Mouse (Mus musculus) limb, embryonic 15.5 days (tissue): ENCODE results near the gene Gm20388. TPM values are rescaled to one million over a fixed set of nuclear protein-coding genes. Genes with fewer than 3 reads are reported as not detected.
A peak's percentile ranks its signal among the peaks of the same experiment; 100 is the strongest.

ENCODE experiments used
- ATAC-seq: fragments of 200-750 bp; cut with Nextera tagmentation; 2 replicates; pipeline ENCODE4 v1.8.0; 2017; ENCODE audit warnings: low read depth, moderate TSS enrichment; ENCODE audit not compliant: insufficient number of reproducible peaks, low FRiP score, low TSS enrichment
- H3K27ac ChIP-seq: fragments of 300-500 bp; sonication (generic); 2 replicates; pipeline ENCODE4 v1.5.1; 2015; ENCODE audit warnings: moderate library complexity, mild to moderate bottlenecking, inconsistent platforms
- H3K27me3 ChIP-seq: fragments of 300-500 bp; sonication (generic); 2 replicates; pipeline ENCODE4 v1.6.1; 2015; ENCODE audit warnings: inconsistent platforms
- H3K36me3 ChIP-seq: fragments of 300-500 bp; sonication (generic); 2 replicates; pipeline ENCODE4 v1.6.1; 2015; ENCODE audit warnings: inconsistent platforms
- H3K4me1 ChIP-seq: fragments of 300-500 bp; sonication (generic); 2 replicates; pipeline ENCODE4 v1.6.1; 2015; ENCODE audit warnings: inconsistent platforms
- H3K4me2 ChIP-seq: fragments of 300-500 bp; sonication (generic); 2 replicates; pipeline ENCODE4 v1.6.1; 2015; ENCODE audit warnings: mild to moderate bottlenecking, inconsistent platforms
- H3K4me3 ChIP-seq: fragments of 300-500 bp; sonication (generic); 2 replicates; pipeline ENCODE4 v1.5.1; 2015; ENCODE audit warnings: mild to moderate bottlenecking, inconsistent platforms
- H3K9ac ChIP-seq: fragments of 300-500 bp; sonication (generic); 2 replicates; pipeline ENCODE4 v1.6.1; 2015; ENCODE audit warnings: inconsistent platforms
- H3K9me3 ChIP-seq: fragments of 300-500 bp; sonication (generic); 2 replicates; pipeline ENCODE4 v1.6.1; 2016; ENCODE audit warnings: inconsistent platforms
- WGBS: fragments of 180-500 bp; shearing (Covaris S2); methylation state at CpG from one replicate; pipeline ENCODE4 v1.1.7; 2015; 5-methylcytosine and 5-hydroxymethylcytosine counted together
- polyA plus RNA-seq: library from polyadenylated mRNA; unstranded; fragments of >200 nt; fragmentation: Nextera tagmentation; extraction: Ambion mirVana; gene quantifications from 2 replicates; pipeline ENCODE4 v1.2.1, GENCODE M21; 2015

Gm20388 gene
- polyA plus RNA-seq, 1 experiment from 2014 or later = 4.9 TPM

DNA sequence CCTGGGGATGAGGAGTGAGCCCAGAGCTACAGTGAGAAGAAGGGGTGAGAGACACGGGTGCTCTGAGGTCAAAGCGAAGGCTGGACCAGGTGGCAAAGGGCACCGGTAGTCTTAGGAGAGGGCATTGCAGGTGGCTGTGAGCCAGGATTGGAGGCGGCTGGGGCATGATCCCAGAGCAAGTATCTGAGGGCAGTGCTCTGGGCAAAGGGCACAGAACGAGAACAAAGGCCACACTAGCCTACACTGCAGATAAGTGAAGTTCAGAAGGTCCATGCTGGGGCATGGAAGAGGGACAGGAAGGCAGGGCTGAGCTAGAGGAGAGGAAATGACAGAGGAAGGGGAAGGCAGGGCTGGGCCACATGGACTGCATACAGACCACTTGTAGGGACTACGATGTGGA, 531.0 kb downstream of the Gm20388 start:
- WGBS = 79% methylated on average over 6 of the region's 6 CpGs
- H3K4me2 ChIP-seq = no peak overlapping the region
- peaks cover 58% of the 10 kb centered on the region for H3K4me1 ChIP-seq
- no peak overlapping the region for H3K27ac ChIP-seq
- peaks cover 12% of the 10 kb centered on the region; the same call in 1 of the 2 replicates for H3K27me3 ChIP-seq
- H3K9me3 ChIP-seq = no peaks in the 10 kb centered on the region
- ATAC-seq = no peak
- H3K9ac ChIP-seq = no peak overlapping the region
- no peaks in the 10 kb centered on the region for H3K36me3 ChIP-seq
- no peak overlapping the region for H3K4me3 ChIP-seq

DNA sequence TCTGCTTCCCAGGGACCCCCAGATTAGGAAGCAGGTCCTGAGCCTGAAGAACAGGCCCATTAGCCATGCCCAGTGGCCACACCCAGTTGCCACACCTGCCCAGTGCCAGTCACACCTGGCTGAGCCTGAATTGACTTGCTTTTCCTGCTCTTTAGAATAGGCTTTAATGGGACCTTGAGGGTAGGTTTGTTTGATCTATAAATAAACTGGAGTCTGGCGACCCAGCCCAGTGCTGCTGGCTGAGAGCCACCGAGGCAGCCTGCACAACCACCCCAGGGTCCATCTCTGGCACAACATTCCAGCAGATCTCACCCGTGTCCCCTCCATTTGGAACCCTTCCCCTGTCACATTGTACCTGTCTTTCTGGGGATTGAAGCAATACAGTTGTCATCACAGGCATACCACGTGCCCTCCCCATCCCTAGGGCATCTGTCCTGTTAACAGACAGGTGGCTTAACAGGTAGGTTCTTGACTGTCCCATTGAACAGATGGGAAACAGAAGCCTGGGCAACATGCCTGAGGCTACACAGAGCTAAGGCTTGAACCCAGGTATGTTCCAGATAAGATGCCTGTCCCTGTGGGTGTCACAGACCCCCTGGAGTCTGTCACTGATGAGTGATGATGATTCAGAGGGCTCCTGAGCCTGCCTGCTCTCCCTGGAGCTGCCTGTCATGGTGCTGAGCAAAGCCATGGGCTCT, 531.8 kb downstream of the Gm20388 start:
- Histone ChIP-seq H3K4me3 (no peak overlapping the region), H3K36me3 (no peaks in the 10 kb centered on the region), H3K27me3 (peaks cover 12% of the 10 kb centered on the region; the same call in 1 of the 2 replicates), H3K27ac (no peak overlapping the region), H3K4me2 (no peak overlapping the region), H3K4me1 (peaks cover 49% of the 10 kb centered on the region), H3K9me3 (no peaks in the 10 kb centered on the region), H3K9ac (no peak overlapping the region)
- no peak for ATAC-seq
- 35% methylated on average over 4 of the region's 4 CpGs for WGBS

DNA sequence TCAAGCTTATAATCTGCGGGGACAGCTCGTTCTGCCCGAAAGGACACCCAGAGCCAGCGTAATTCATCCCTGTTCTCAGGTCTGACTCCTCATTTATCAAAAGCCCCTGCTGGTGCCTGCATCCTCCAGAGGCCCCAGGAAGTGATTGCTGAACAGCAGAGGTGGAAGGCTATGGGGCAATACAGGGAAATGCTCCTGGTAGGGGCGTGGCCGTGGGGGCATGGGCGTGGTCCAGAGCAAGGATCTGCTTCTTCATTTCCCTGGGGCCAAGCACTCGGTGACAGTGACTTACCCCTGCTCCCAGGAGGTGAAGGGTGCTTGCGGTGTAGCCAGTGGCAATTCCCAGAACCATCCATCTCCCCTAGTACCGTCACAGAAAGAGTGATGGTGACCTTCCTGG, 534.6 kb downstream of the Gm20388 start:
- Histone ChIP-seq H3K36me3 (no peaks in the 10 kb centered on the region), H3K4me1 (peaks cover 40% of the 10 kb centered on the region), H3K4me2 (no peak overlapping the region), H3K4me3 (no peak overlapping the region), H3K27ac (no peak overlapping the region), H3K9ac (no peak overlapping the region), H3K9me3 (no peaks in the 10 kb centered on the region), H3K27me3 (peaks cover 15% of the 10 kb centered on the region; the same call in 1 of the 2 replicates)
- no peak for ATAC-seq
- 43% methylated on average over 10 of the region's 10 CpGs for WGBS

DNA sequence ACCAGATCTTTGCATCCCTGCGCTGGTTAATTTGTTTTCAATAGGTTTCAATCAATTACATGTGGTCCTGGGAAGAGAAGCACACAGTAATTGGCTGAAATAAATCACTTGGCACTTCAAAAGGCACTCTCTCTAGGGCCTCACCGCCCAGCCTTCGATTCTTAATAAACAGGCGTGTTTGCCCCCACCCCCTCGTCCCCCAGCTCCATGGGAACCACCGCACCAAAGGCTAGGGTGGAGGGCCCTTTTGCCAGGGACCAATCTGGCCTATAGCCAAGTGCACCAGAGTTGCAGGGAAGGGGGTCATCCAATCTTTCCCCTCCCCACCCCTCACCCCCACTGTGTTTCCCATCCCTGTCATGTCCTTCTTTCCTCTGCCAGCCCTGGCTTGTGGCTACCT, 537.5 kb downstream of the Gm20388 start:
- peaks cover 12% of the 10 kb centered on the region; the same call in 1 of the 2 replicates for H3K27me3 ChIP-seq
- H3K27ac ChIP-seq = no peak overlapping the region
- no peak for ATAC-seq
- no peak overlapping the region for H3K4me2 ChIP-seq
- WGBS = 58% methylated on average over 6 of the region's 6 CpGs
- H3K4me1 ChIP-seq = peaks cover 20% of the 10 kb centered on the region
- no peak overlapping the region for H3K4me3 ChIP-seq
- no peaks in the 10 kb centered on the region for H3K9me3 ChIP-seq
- no peaks in the 10 kb centered on the region for H3K36me3 ChIP-seq
- H3K9ac ChIP-seq = no peak overlapping the region

DNA sequence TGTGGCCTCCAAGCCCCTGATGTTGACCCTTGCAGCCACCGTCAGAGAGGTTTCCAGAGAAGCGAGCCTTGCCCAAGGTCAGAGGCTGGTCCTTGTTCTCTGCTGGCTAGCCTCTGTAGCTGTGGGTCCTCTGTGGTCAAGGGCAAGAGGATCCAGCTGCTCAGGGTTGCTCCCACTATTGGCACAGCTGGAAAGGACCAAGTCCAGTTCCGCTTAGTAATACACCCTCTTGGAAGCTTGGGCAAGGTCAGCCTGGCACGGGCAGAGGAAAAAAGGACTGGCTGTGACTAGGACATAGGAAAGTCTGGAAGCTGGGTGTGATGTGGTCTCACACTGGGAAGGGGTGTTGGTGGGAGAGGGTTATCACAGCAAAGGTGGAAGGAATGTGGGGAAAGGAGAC, 538.5 kb downstream of the Gm20388 start:
- Histone ChIP-seq H3K36me3 (no peaks in the 10 kb centered on the region), H3K4me1 (peaks cover 20% of the 10 kb centered on the region), H3K9ac (no peak overlapping the region), H3K4me2 (no peak overlapping the region), H3K27ac (no peak overlapping the region), H3K27me3 (peaks cover 12% of the 10 kb centered on the region; the same call in 1 of the 2 replicates), H3K9me3 (no peaks in the 10 kb centered on the region), H3K4me3 (no peak overlapping the region)
- 71% methylated on average over 4 of the region's 4 CpGs for WGBS
- no peak for ATAC-seq

DNA sequence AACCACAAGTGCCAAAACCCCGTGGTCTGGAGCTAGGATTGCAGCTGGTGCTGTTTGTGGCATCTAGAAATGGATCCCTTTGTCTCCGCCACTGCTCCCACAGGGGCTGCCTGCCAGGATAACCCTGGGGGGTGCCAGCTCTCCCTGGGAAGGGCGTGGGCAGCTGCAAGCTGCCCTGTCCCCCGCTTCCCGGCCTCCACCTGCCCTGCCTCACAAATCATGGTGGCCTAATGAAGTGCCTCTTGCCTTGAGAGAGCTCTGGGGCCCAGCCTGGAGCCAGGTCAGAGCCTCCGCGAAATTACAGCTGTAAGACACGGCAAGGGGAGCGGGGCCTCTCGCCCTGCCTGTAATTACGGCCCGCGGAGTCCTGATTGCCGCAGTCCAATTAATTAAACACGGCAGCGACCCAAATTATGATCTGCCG, 539.0 kb downstream of the Gm20388 start:
- no peaks in the 10 kb centered on the region for H3K36me3 ChIP-seq
- no peaks in the 10 kb centered on the region for H3K9me3 ChIP-seq
- H3K27me3 ChIP-seq = peaks cover 12% of the 10 kb centered on the region; the same call in 1 of the 2 replicates
- no peak overlapping the region for H3K9ac ChIP-seq
- H3K4me2 ChIP-seq = peak overlapping the region; percentile 15; the same call in 1 of the 2 replicates
- peaks cover 20% of the 10 kb centered on the region for H3K4me1 ChIP-seq
- no peak overlapping the region for H3K4me3 ChIP-seq
- peak; percentile 52; the same call in 1 of the 2 replicates for ATAC-seq
- 12% methylated on average over 17 of the region's 17 CpGs for WGBS
- H3K27ac ChIP-seq = no peak overlapping the region

DNA sequence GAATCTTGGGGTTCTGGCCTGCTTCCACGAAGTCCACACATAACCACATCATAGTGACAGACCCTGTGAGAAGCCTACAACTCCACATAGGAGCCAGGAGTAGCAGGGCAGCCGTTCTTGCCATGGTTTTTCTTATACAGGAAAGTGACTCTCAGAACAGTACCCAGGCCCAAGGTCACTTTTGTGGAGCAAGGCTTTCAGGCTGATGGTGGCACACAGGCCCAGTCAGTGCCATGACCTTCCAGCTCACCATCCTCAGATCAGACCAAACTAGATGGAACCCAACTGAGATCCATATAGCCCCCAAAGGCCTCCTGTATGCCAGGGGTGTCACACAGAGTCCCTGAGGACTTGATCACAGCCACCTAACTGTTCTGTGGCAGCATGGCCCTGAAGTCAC, 541.5 kb downstream of the Gm20388 start:
- H3K4me1 ChIP-seq = peaks cover 31% of the 10 kb centered on the region

DNA sequence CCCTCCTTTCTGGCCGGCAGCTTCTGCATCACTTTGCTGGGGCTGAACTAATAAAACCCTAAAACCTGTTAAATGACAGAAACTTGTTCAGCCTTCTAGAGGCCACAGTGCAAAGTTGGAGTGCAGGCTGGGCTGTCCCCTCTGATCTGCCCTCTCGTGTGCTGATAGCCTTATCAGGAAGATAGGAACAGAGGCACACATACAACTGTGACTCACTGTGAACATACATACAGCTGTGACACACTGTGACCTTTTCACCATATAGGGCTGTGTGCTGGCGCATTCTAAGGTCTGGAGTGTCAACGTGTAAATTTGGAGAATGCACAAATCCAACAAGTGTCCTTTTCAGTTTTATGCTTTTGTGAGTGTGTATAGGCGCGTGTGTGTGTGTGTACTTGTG, 543.8 kb downstream of the Gm20388 start:
- H3K27me3 ChIP-seq = peaks cover 6% of the 10 kb centered on the region; the same call in 1 of the 2 replicates
- H3K9ac ChIP-seq = no peak overlapping the region
- H3K4me2 ChIP-seq = no peak overlapping the region
- peaks cover 40% of the 10 kb centered on the region for H3K4me1 ChIP-seq
- no peak for ATAC-seq
- no peaks in the 10 kb centered on the region for H3K9me3 ChIP-seq
- H3K27ac ChIP-seq = no peak overlapping the region
- 76% methylated on average over 6 of the region's 6 CpGs for WGBS
- no peak overlapping the region for H3K4me3 ChIP-seq
- H3K36me3 ChIP-seq = no peaks in the 10 kb centered on the region

More for the DNA sequence above, 541.5 kb downstream of the Gm20388 start:
- WGBS = 82% methylated on average over 2 of the region's 2 CpGs
- H3K27ac ChIP-seq = no peak overlapping the region
- ATAC-seq = no peak
- H3K36me3 ChIP-seq = no peaks in the 10 kb centered on the region
- H3K4me3 ChIP-seq = no peak overlapping the region
- H3K27me3 ChIP-seq = peaks cover 12% of the 10 kb centered on the region; the same call in 1 of the 2 replicates
- H3K4me2 ChIP-seq = no peak overlapping the region
- no peak overlapping the region for H3K9ac ChIP-seq
- no peaks in the 10 kb centered on the region for H3K9me3 ChIP-seq

DNA sequence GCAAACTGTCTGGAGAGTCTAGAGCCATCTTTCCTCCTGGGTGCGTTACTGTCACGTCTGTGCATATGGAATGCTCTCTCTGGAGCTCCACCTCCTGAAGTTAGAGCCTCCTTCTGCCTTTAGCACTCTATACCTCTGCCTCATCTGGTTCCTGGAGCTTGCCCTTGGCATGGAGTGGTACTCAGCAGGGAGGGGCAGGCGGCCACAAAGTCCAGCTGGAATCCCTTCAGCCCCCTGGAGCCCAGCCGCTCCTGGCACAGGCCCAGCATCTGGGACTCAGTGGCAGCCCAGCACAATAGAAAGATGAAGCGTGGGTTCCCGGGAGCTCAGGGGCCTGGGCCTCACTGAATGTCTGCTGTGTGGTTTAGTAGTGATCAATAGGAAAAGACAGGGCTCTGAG, 549.7 kb downstream of the Gm20388 start:
- Histone ChIP-seq H3K27ac (no peak overlapping the region), H3K4me1 (peaks cover 56% of the 10 kb centered on the region)
- WGBS = 47% methylated on average over 6 of the region's 6 CpGs

DNA sequence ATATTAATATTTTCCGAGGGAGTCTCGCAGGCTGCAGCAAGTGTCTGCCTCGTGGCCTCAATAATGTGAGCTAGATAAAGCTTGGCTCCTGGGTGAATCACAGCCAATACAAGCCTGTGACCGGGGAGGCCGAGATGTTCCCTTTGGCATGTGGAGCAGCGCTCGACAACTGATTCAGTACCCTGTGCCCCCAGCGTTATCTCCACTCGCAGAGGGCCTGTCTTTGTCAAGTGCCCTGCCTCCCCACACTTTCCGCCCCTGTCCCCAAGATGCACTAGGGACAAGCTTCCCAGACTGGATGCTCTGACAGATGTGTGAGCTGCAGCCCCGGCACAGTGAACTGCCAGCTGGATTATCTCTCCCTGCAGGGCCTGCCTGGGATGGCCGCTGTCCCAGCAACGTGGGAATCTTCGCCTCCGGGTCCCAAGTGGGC, 551.5 kb downstream of the Gm20388 start:
- Histone ChIP-seq H3K9me3 (no peaks in the 10 kb centered on the region), H3K4me3 (no peak overlapping the region), H3K27me3 (no peaks in the 10 kb centered on the region), H3K27ac (no peak overlapping the region), H3K36me3 (no peaks in the 10 kb centered on the region), H3K4me2 (no peak overlapping the region), H3K9ac (no peak overlapping the region), H3K4me1 (peaks cover 66% of the 10 kb centered on the region)
- WGBS = 56% methylated on average over 15 of the region's 15 CpGs
- no peak for ATAC-seq

More for the DNA sequence above, 549.7 kb downstream of the Gm20388 start:
- H3K9me3 ChIP-seq = no peaks in the 10 kb centered on the region
- no peak overlapping the region for H3K4me2 ChIP-seq
- no peaks in the 10 kb centered on the region for H3K36me3 ChIP-seq
- H3K4me3 ChIP-seq = no peak overlapping the region
- no peak for ATAC-seq
- no peaks in the 10 kb centered on the region for H3K27me3 ChIP-seq
- H3K9ac ChIP-seq = no peak overlapping the region

DNA sequence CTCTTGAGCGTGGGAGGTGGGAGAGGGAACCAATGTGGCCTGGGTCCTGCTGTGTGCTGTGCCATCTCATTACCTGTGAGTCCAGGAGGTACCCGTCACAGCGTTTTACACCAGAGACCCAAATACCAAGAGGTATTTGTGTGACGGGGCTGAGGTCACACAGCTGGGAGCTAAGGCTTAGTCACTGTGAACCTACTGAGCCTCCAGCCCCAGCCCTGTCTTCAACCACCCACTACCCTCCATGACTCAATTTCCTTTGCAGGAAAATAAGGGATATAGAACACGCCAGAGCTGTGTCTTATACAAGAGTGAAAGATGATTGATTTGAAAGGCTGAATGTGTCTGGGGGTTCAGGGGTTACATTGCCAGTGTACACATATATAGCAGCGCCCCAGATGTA, 552.0 kb downstream of the Gm20388 start:
- Histone ChIP-seq H3K9ac (no peak overlapping the region), H3K4me1 (peaks cover 68% of the 10 kb centered on the region)
- WGBS = 81% methylated on average over 6 of the region's 6 CpGs

DNA sequence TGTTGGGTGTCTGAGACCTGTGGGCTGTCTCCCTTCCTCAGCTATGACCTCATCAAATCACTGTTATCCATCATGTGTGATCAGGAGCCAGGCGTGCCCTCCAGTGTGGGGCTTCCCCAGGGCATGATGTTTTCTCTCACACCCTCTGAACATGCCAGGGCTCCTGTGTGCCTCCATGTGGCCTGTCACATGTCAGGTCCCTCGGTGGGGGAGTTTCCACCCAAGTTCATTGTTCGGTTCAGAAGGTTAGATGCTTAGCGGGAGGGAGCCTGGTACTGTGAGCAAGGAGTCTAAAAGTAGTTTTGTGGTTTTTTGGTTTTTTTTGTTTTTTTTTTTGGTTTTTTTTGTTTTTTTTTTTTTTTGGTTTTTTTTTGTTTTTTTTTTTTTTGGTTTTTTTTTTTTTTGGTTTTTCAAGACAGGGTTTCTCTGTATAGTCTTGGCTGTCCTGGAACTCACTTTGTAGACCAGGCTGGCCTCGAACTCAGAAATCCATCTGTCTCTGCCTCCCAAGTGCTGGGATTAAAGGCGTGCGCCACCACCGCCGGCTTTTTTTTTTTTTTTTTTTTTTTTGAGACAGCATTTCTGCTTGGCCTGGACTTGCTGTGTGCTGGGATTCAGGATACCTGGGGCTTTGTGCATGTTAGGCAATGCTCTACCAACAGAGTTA, 553.4 kb downstream of the Gm20388 start:
- H3K4me3 ChIP-seq = no peak overlapping the region
- H3K4me1 ChIP-seq = peaks cover 55% of the 10 kb centered on the region
- no peaks in the 10 kb centered on the region for H3K36me3 ChIP-seq
- H3K9me3 ChIP-seq = no peaks in the 10 kb centered on the region
- 88% methylated on average over 6 of the region's 9 CpGs for WGBS
- no peak overlapping the region for H3K27ac ChIP-seq
- H3K4me2 ChIP-seq = no peak overlapping the region
- H3K9ac ChIP-seq = no peak overlapping the region
- peaks cover 8% of the 10 kb centered on the region; the same call in 1 of the 2 replicates for H3K27me3 ChIP-seq
- no peak for ATAC-seq

More for the DNA sequence above, 552.0 kb downstream of the Gm20388 start:
- Histone ChIP-seq H3K9me3 (no peaks in the 10 kb centered on the region), H3K27ac (no peak overlapping the region), H3K4me3 (no peak overlapping the region), H3K36me3 (no peaks in the 10 kb centered on the region), H3K27me3 (peaks cover 3% of the 10 kb centered on the region; the same call in 1 of the 2 replicates), H3K4me2 (no peak overlapping the region)
- no peak for ATAC-seq
